Mouse (Mus musculus): ENCODE data around the gene Ssh2. TPM values are rescaled to one million over a fixed set of nuclear protein-coding genes. Genes with fewer than 3 reads are reported as not detected.
A peak's percentile ranks its signal among the peaks of the same experiment; 100 is the strongest.

Ssh2 gene
- polyA plus RNA-seq, 1 experiment from 2014 or later = 9.2 TPM

GRCm38 (mm10) chr11:77504377-77504776 lies 288.3 kb downstream of the Ssh2 start:
- Histone ChIP-seq H3K27me3 (replicated peaks; ENCODE audit: low read depth, poor library complexity, severe bottlenecking) (no peaks in the 10 kb centered on the region), H3K36me3 (replicated peaks) (peaks cover 94% of the 10 kb centered on the region), H3K27ac (replicated peaks) (no peak overlapping the region), H3K4me3 (no peak overlapping the region), H3K9me3 (no peaks in the 10 kb centered on the region), H3K4me1 (peaks cover 39% of the 10 kb centered on the region)
- 94% methylated on average over 19 of the region's 19 CpGs for WGBS
- no peak for DNase-seq (ENCODE audit: low spot score)

- Histone ChIP-seq H3K27me3 (replicated peaks; ENCODE audit: low read depth, poor library complexity, severe bottlenecking) (no peaks in the 10 kb centered on the region), H3K9me3 (no peaks in the 10 kb centered on the region), H3K27ac (replicated peaks) (no peak overlapping the region), H3K36me3 (replicated peaks) (peaks cover 94% of the 10 kb centered on the region), H3K4me3 (no peak overlapping the region), H3K4me1 (peaks cover 32% of the 10 kb centered on the region)
- WGBS = 91% methylated on average over 22 of the region's 22 CpGs
- DNase-seq (ENCODE audit: low spot score) = no peak
Observed at GRCm38 (mm10) chr11:77505291-77505980, 289.3 kb downstream of the Ssh2 start.

GRCm38 (mm10) chr11:77506273-77506672 lies 290.2 kb downstream of the Ssh2 start:
- 88% methylated on average over 14 of the region's 14 CpGs for WGBS
- no peaks in the 10 kb centered on the region for H3K9me3 ChIP-seq
- DNase-seq (ENCODE audit: low spot score) = no peak
- H3K4me3 ChIP-seq = no peak overlapping the region
- peaks cover 89% of the 10 kb centered on the region for H3K36me3 ChIP-seq (replicated peaks)
- no peak overlapping the region; the same call in 1 of the 2 replicates for H3K27ac ChIP-seq (replicated peaks)
- no peaks in the 10 kb centered on the region for H3K27me3 ChIP-seq (replicated peaks; ENCODE audit: low read depth, poor library complexity, severe bottlenecking)
- H3K4me1 ChIP-seq = peaks cover 24% of the 10 kb centered on the region

- peaks cover 83% of the 10 kb centered on the region for H3K36me3 ChIP-seq (replicated peaks)
- H3K4me3 ChIP-seq = no peak overlapping the region
- no peaks in the 10 kb centered on the region for H3K9me3 ChIP-seq
- peaks cover 26% of the 10 kb centered on the region for H3K4me1 ChIP-seq
- H3K27ac ChIP-seq (replicated peaks) = no peak overlapping the region; the same call in 1 of the 2 replicates
- no peak for DNase-seq (ENCODE audit: low spot score)
- H3K27me3 ChIP-seq (replicated peaks; ENCODE audit: low read depth, poor library complexity, severe bottlenecking) = no peaks in the 10 kb centered on the region
- WGBS = 88% methylated on average over 6 of the region's 6 CpGs
Observed at GRCm38 (mm10) chr11:77506941-77507340, 290.9 kb downstream of the Ssh2 start.

DNA sequence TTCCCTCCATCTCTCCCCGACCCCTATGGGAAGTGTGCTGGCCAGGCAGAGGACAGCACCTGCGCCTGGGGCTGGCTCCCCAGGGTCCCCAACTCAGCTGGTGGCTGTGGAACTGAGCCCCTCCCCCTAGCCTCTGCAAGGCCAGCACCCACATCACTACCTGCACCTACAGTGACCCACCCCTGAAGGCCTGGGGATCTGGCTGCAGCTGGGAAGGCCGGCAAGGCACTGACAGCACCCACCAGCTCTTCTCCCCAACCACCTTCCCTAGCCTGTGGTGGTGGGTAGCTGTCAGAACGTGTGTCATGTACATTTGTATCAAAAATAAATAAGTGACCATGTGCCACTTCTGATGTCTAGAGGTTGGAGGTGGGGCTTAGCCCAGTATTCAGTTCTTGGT lies 291.3 kb downstream of the Ssh2 start:
- H3K4me3 ChIP-seq = no peak overlapping the region
- peaks cover 30% of the 10 kb centered on the region for H3K4me1 ChIP-seq
- WGBS = 74% methylated on average over 4 of the region's 4 CpGs
- DNase-seq (ENCODE audit: low spot score) = peak; percentile 13
- H3K36me3 ChIP-seq (replicated peaks) = peaks cover 78% of the 10 kb centered on the region
- H3K27me3 ChIP-seq (replicated peaks; ENCODE audit: low read depth, poor library complexity, severe bottlenecking) = no peaks in the 10 kb centered on the region
- no peak overlapping the region for H3K27ac ChIP-seq (replicated peaks)
- no peaks in the 10 kb centered on the region for H3K9me3 ChIP-seq

DNA sequence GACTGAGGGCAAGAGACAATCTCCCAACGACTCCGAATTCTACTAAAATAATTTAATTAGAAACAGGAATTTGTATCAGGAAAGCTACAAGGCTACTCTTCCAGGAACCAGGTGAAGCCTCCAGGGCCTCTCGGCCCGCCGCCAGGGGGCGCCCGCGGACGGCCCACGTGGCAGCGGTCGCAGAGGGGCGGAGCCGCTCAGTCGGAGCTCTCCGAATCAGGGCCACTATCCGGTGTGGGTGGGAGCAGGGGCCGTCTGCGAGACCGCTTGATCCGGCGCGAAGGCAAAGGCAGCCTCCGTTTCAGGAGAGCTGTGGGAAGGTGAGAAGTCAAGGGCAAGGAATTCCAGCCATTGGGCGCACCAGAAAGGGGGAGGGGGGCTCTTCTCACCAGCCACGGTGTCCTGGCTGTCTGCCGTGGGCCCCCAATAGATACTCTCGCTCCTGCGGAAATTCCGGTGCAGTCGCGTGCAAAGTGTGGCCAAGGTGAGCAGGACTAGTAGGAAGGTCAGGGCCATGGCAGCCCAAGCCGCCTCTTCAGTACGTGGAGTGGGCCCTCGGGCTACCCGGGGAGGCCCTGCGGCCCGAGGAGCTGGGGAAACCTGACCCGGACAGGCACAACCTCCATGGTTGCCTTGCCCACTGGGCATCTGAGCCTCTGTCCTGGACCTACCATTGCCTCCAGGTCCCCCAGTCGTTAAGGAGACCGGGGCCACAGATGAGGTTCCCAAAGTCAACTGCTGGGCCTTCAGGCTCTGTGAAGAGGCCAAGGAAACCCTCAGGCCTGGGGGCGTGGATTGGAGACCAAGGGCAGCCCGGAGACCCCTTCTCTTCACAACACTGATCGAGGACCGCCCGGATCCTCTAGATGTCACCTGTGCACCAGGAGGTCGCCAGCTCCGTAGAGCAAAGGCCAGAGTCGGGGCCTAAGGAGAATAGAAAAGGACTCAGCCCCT lies 292.3 kb downstream of the Ssh2 start:
- Histone ChIP-seq H3K27me3 (replicated peaks; ENCODE audit: low read depth, poor library complexity, severe bottlenecking) (no peaks in the 10 kb centered on the region), H3K36me3 (replicated peaks) (peaks cover 69% of the 10 kb centered on the region), H3K4me3 (peak overlapping the region; percentile 52), H3K4me1 (peaks cover 33% of the 10 kb centered on the region), H3K9me3 (no peaks in the 10 kb centered on the region), H3K27ac (replicated peaks) (peak overlapping the region; percentile 73)
- DNase-seq (ENCODE audit: low spot score) = peak; percentile 90
- WGBS = 19% methylated on average over 49 of the region's 49 CpGs

Other genes with a start within 250 kb of the Ssh2 start
- gene Slc6a4, start 217.7 kb upstream of the Ssh2 start, polyA plus RNA-seq (2016; fragmentation: Nextera tagmentation; extraction: Ambion mirVana) = 0.46 and 0.59 TPM in 2 replicates
- gene Nsrp1, start 137.9 kb upstream of the Ssh2 start, polyA plus RNA-seq (2016; fragmentation: Nextera tagmentation; extraction: Ambion mirVana) = 59.7 and 70.8 TPM in 2 replicates
- gene Efcab5, start 27.3 kb upstream of the Ssh2 start, polyA plus RNA-seq (2016; fragmentation: Nextera tagmentation; extraction: Ambion mirVana) = 0.07 and 0.28 TPM in 2 replicates
- gene Coro6, start 246.1 kb downstream of the Ssh2 start, polyA plus RNA-seq (2016; fragmentation: Nextera tagmentation; extraction: Ambion mirVana) = not detected in 2 replicates

Data from embryonic facial prominence, embryonic 10.5 days (tissue).